Mouse (Mus musculus): Measurements from ENCODE around the gene Nr3c2.

- TF ChIP-seq CTCF (IDR thresholded peaks at IDR 0.05; ENCODE audit: low read depth) (no peak), EP300 (optimal IDR thresholded peaks at IDR 0.05) (no peak)
Measured at GRCm38 (mm10) chr8:77031213-77031612, 132.0 kb downstream of the Nr3c2 start.
